Mouse (Mus musculus) CH12.LX (cell line): Measurements from ENCODE around the gene Etv6.

Experiments
- CTCF ChIP-seq, 2 experiments: IDR thresholded peaks in 1 of 2; conservative IDR thresholded peaks in 1 of 2; 2 replicates each; pipeline ENCODE4 v1.5.1; 2011 to 2012; ENCODE audit warnings: low read depth in 2 of 2, low read length in 2 of 2, improper control_type of control experiment in 1 of 2, inconsistent platforms in 1 of 2, mild to moderate bottlenecking in 1 of 2, moderate library complexity in 1 of 2
- E2F4 ChIP-seq: IDR thresholded peaks from 2 replicates; pipeline ENCODE4 v1.6.1; 2011; ENCODE audit warnings: low read depth, low read length, improper control_type of control experiment; ENCODE audit not compliant: insufficient replicate concordance
- EP300 ChIP-seq: IDR thresholded peaks from 2 replicates; pipeline ENCODE4 v1.6.1; 2011; ENCODE audit warnings: low read length, improper control_type of control experiment
- ETS1 ChIP-seq: conservative IDR thresholded peaks from 2 replicates; pipeline ENCODE4 v1.6.1; 2012; ENCODE audit warnings: low read depth, mild to moderate bottlenecking, inconsistent platforms, low read length, improper control_type of control experiment, moderate library complexity
- HCFC1 ChIP-seq: IDR thresholded peaks from 2 replicates; pipeline ENCODE4 v1.6.1; 2012; ENCODE audit warnings: low read depth, mild to moderate bottlenecking, inconsistent platforms, low read length, improper control_type of control experiment
- MYC ChIP-seq: IDR thresholded peaks from 2 replicates; pipeline ENCODE4 v1.6.1; 2011; ENCODE audit warnings: low read depth, mild to moderate bottlenecking, improper control_type of control experiment, low read length
- POLR2A ChIP-seq: IDR thresholded peaks from 2 replicates; pipeline ENCODE4 v1.6.1; 2011; ENCODE audit warnings: low read depth, mild to moderate bottlenecking, improper control_type of control experiment, low read length
- RCOR1 ChIP-seq: conservative IDR thresholded peaks from 2 replicates; pipeline ENCODE4 v1.6.1; 2012; ENCODE audit warnings: low read depth, mild to moderate bottlenecking, inconsistent platforms, low read length, improper control_type of control experiment
- SIN3A ChIP-seq: IDR thresholded peaks from 2 replicates; pipeline ENCODE4 v1.6.1; 2012; ENCODE audit warnings: low read length, improper control_type of control experiment, inconsistent platforms
- UBTF ChIP-seq: IDR thresholded peaks from 2 replicates; pipeline ENCODE4 v1.6.1; 2012; ENCODE audit warnings: low read depth, mild to moderate bottlenecking, inconsistent platforms, low read length, improper control_type of control experiment, moderate library complexity
- USF1 ChIP-seq: IDR thresholded peaks from 2 replicates; pipeline ENCODE4 v1.6.1; 2014; ENCODE audit warnings: low read depth, mild to moderate bottlenecking, inconsistent platforms, low read length, improper control_type of control experiment
- ZMIZ1 ChIP-seq: IDR thresholded peaks from 2 replicates; pipeline ENCODE4 v1.6.1; 2012; ENCODE audit warnings: low read depth, mild to moderate bottlenecking, inconsistent platforms, low read length, improper control_type of control experiment

GRCm38 (mm10) chr6:134154746-134155145 is 119.2 kb downstream of the Etv6 start:
- TF ChIP-seq EP300 = no peak
- no peak for TF ChIP-seq POLR2A
- no peak for TF ChIP-seq CTCF (conservative IDR thresholded peaks at IDR 0.05 in 1 of 2, IDR thresholded peaks at IDR 0.05 in 1 of 2; ENCODE audit: low read depth in 2 of 2, low read length in 2 of 2)
- TF ChIP-seq MYC = no peak
- no peak for TF ChIP-seq HCFC1
- TF ChIP-seq SIN3A = no peak
- TF ChIP-seq UBTF = no peak
- TF ChIP-seq USF1 = no peak
- TF ChIP-seq E2F4 = no peak
- no peak for TF ChIP-seq RCOR1
- no peak for TF ChIP-seq ZMIZ1
- no peak for TF ChIP-seq ETS1
